Mouse (Mus musculus) limb, embryonic 12.5 days (tissue): ENCODE data around the gene B9d2. TPM values are rescaled to one million over a fixed set of nuclear protein-coding genes. Genes with fewer than 3 reads are reported as not detected.

ENCODE experiments used
- ATAC-seq: fragments of 200-750 bp; cut with Nextera tagmentation; 2 replicates; pipeline ENCODE4 v1.8.0; 2017; ENCODE audit warnings: low read depth, moderate TSS enrichment; ENCODE audit not compliant: insufficient number of reproducible peaks, insufficient read depth, low FRiP score, low TSS enrichment
- H3K27ac ChIP-seq: fragments of 300-500 bp; sonication (generic); 2 replicates; pipeline ENCODE4 v1.5.1; 2016; ENCODE audit warnings: mild to moderate bottlenecking, moderate library complexity
- H3K27me3 ChIP-seq: fragments of 300-500 bp; sonication (generic); 2 replicates; pipeline ENCODE4 v1.6.1; 2016; ENCODE audit warnings: mild to moderate bottlenecking, moderate library complexity
- H3K36me3 ChIP-seq: fragments of 300-500 bp; sonication (generic); 2 replicates; pipeline ENCODE4 v1.6.1; 2016; ENCODE audit warnings: mild to moderate bottlenecking, moderate library complexity
- H3K4me1 ChIP-seq: fragments of 300-500 bp; sonication (generic); replicated peaks from 2 replicates; pipeline ENCODE4 v1.6.1; 2016
- H3K4me2 ChIP-seq: fragments of 300-500 bp; sonication (generic); 2 replicates; pipeline ENCODE4 v1.6.1; 2016; ENCODE audit warnings: mild to moderate bottlenecking, moderate library complexity
- H3K4me3 ChIP-seq: fragments of 300-500 bp; sonication (generic); replicated peaks from 2 replicates; pipeline ENCODE4 v1.5.1; 2016; ENCODE audit warnings: mild to moderate bottlenecking
- H3K9ac ChIP-seq: fragments of 300-500 bp; sonication (generic); replicated peaks from 2 replicates; pipeline ENCODE4 v1.6.1; 2016; ENCODE audit warnings: mild to moderate bottlenecking, moderate library complexity
- H3K9me3 ChIP-seq: fragments of 300-500 bp; sonication (generic); 2 replicates; pipeline ENCODE4 v1.6.1; 2016; ENCODE audit warnings: mild to moderate bottlenecking, moderate library complexity
- WGBS: fragments of 180-500 bp; shearing (Covaris S2); methylation state at CpG from one replicate; pipeline ENCODE4 v1.1.7; 2016; 5-methylcytosine and 5-hydroxymethylcytosine counted together
- polyA plus RNA-seq: library from polyadenylated mRNA; unstranded; fragments of >200 nt; fragmentation: Nextera tagmentation; extraction: Ambion mirVana; gene quantifications from 2 replicates; pipeline ENCODE4 v1.2.1, GENCODE M21; 2016

The B9d2 gene
- polyA plus RNA-seq, 1 experiment from 2014 or later: 30.5 TPM

DNA sequence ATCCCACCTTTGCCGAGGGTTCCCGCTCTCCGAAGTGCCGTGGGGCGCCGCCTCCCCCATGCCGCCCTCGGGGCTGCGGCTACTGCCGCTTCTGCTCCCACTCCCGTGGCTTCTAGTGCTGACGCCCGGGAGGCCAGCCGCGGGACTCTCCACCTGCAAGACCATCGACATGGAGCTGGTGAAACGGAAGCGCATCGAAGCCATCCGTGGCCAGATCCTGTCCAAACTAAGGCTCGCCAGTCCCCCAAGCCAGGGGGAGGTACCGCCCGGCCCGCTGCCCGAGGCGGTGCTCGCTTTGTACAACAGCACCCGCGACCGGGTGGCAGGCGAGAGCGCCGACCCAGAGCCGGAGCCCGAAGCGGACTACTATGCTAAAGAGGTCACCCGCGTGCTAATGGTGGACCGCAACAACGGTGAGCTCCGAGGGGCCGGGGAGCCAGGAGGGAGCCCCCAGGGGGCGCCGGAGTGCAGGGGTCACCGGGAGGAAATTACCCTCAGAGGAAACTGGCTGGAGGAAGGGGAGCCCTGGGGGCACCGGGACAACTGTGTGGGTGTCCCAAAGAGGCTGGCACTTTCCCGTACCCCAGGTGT is 7.3 kb downstream of the B9d2 start:
- peaks cover 36% of the 10 kb centered on the region for H3K4me1 ChIP-seq
- peak overlapping the region; percentile 63 for H3K9ac ChIP-seq
- H3K4me2 ChIP-seq: peak overlapping the region; percentile 87
- peak overlapping the region; percentile 67 for H3K4me3 ChIP-seq
- peak overlapping the region; percentile 23; the same call in 1 of the 2 replicates for H3K27ac ChIP-seq
- ATAC-seq: no peak
- peaks cover 72% of the 10 kb centered on the region for H3K27me3 ChIP-seq
- under 1% methylated on average over 47 of the region's 47 CpGs for WGBS
- H3K36me3 ChIP-seq: no peaks in the 10 kb centered on the region
- H3K9me3 ChIP-seq: no peaks in the 10 kb centered on the region; the same call in 1 of the 2 replicates

GRCm38 (mm10) chr7:25688810-25689586 is 8.4 kb downstream of the B9d2 start:
- H3K9me3 ChIP-seq: no peaks in the 10 kb centered on the region; the same call in 1 of the 2 replicates
- peak overlapping the region; percentile 87 for H3K4me2 ChIP-seq
- ATAC-seq: no peak
- H3K27me3 ChIP-seq: peaks cover 72% of the 10 kb centered on the region
- H3K27ac ChIP-seq: no peak overlapping the region
- H3K4me3 ChIP-seq: peak overlapping the region; percentile 67
- H3K9ac ChIP-seq: peak overlapping the region; percentile 50
- peaks cover 36% of the 10 kb centered on the region for H3K4me1 ChIP-seq
- under 1% methylated on average over 52 of the region's 52 CpGs for WGBS
- H3K36me3 ChIP-seq: no peaks in the 10 kb centered on the region

DNA sequence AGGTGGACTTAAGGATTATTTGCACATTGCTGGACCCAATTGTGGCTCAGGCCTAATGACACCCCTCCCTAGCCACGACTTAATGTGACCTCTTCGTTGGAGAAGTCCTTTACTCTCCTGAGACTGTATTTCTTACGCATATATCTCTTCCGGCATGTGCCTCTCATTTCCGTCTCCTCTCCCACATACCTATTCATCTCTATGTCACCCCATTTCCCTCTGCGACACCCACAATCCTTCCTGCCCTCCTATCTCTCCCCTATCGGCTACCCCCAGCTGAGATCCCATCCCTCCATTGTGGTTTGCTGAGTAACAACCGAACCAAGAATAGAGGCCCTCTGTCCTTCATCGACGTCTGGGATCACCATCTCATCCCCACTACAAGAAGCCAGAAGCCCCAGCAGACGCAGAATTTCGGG is 9.0 kb downstream of the B9d2 start:
- H3K4me3 ChIP-seq: peak overlapping the region; percentile 67
- no peak overlapping the region for H3K27ac ChIP-seq
- H3K9me3 ChIP-seq: no peaks in the 10 kb centered on the region; the same call in 1 of the 2 replicates
- no peaks in the 10 kb centered on the region for H3K36me3 ChIP-seq
- 11% methylated on average over 12 of the region's 12 CpGs for WGBS
- H3K4me1 ChIP-seq: peaks cover 36% of the 10 kb centered on the region
- H3K4me2 ChIP-seq: peak overlapping the region; percentile 87
- no peak overlapping the region for H3K9ac ChIP-seq
- ATAC-seq: no peak
- H3K27me3 ChIP-seq: peaks cover 72% of the 10 kb centered on the region

GRCm38 (mm10) chr7:25690051-25690450 is 9.5 kb downstream of the B9d2 start:
- 33% methylated on average over 5 of the region's 5 CpGs for WGBS
- Histone ChIP-seq H3K9me3 (no peaks in the 10 kb centered on the region; the same call in 1 of the 2 replicates), H3K9ac (no peak overlapping the region), H3K4me1 (peaks cover 36% of the 10 kb centered on the region), H3K27me3 (peaks cover 67% of the 10 kb centered on the region), H3K4me3 (no peak overlapping the region), H3K4me2 (peak overlapping the region; percentile 87), H3K27ac (no peak overlapping the region), H3K36me3 (no peaks in the 10 kb centered on the region)
- no peak for ATAC-seq

- Histone ChIP-seq H3K36me3 (no peaks in the 10 kb centered on the region), H3K27ac (no peak overlapping the region), H3K4me2 (no peak overlapping the region), H3K4me1 (peaks cover 4% of the 10 kb centered on the region), H3K4me3 (no peak overlapping the region), H3K9ac (no peak overlapping the region), H3K9me3 (no peaks in the 10 kb centered on the region; the same call in 1 of the 2 replicates), H3K27me3 (peaks cover 27% of the 10 kb centered on the region)
- 74% methylated on average over 8 of the region's 8 CpGs for WGBS
- no peak for ATAC-seq
Observed at GRCm38 (mm10) chr7:25694104-25694503, 13.5 kb downstream of the B9d2 start.

- 62% methylated on average over 13 of the region's 13 CpGs for WGBS
- H3K9ac ChIP-seq: no peak overlapping the region
- no peak overlapping the region for H3K4me2 ChIP-seq
- H3K4me3 ChIP-seq: no peak overlapping the region
- no peak for ATAC-seq
- H3K27me3 ChIP-seq: peaks cover 15% of the 10 kb centered on the region
- no peaks in the 10 kb centered on the region for H3K36me3 ChIP-seq
- H3K4me1 ChIP-seq: peaks cover 5% of the 10 kb centered on the region; the same call in 1 of the 2 replicates
- H3K9me3 ChIP-seq: peaks cover 17% of the 10 kb centered on the region; the same call in 1 of the 2 replicates
- H3K27ac ChIP-seq: no peak overlapping the region
Observed at GRCm38 (mm10) chr7:25699851-25700250, 19.3 kb downstream of the B9d2 start.

DNA sequence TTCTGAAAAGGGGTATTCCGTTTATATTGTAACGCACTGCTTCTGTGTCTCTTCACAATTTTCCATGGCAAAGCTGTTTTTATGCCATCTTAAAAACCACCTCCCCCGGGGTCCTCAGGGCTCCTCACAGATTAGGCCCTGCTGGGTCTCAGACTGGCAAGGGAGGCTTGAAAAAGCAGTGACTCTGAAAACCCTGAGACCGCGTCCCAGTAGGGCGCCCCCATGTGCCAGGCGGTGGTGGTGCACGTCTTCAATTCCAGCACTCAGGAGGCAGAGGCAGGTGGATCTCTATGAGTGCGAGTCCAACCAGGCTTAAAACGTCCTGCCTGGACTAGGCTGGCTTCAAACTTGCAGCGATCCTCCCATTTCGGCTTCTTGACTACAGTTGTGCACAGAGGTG is 20.2 kb downstream of the B9d2 start:
- H3K27me3 ChIP-seq: peaks cover 20% of the 10 kb centered on the region
- no peak overlapping the region for H3K4me3 ChIP-seq
- H3K4me1 ChIP-seq: peaks cover 9% of the 10 kb centered on the region; the same call in 1 of the 2 replicates
- 77% methylated on average over 12 of the region's 12 CpGs for whole genome bisulfite sequencing
- peaks cover 17% of the 10 kb centered on the region; the same call in 1 of the 2 replicates for H3K9me3 ChIP-seq
- no peak overlapping the region for H3K9ac ChIP-seq
- no peaks in the 10 kb centered on the region for H3K36me3 ChIP-seq
- H3K27ac ChIP-seq: no peak overlapping the region
- no peak for ATAC-seq
- no peak overlapping the region for H3K4me2 ChIP-seq

- Histone ChIP-seq H3K9me3 (peaks cover 17% of the 10 kb centered on the region; the same call in 1 of the 2 replicates), H3K4me3 (no peak overlapping the region), H3K9ac (no peak overlapping the region), H3K27me3 (peaks cover 20% of the 10 kb centered on the region), H3K4me1 (peaks cover 16% of the 10 kb centered on the region; the same call in 1 of the 2 replicates), H3K27ac (no peak overlapping the region), H3K36me3 (no peaks in the 10 kb centered on the region), H3K4me2 (no peak overlapping the region)
- ATAC-seq: no peak
- WGBS: 94% methylated on average over 2 of the region's 2 CpGs
Observed at GRCm38 (mm10) chr7:25702350-25702749, 21.8 kb downstream of the B9d2 start.

DNA sequence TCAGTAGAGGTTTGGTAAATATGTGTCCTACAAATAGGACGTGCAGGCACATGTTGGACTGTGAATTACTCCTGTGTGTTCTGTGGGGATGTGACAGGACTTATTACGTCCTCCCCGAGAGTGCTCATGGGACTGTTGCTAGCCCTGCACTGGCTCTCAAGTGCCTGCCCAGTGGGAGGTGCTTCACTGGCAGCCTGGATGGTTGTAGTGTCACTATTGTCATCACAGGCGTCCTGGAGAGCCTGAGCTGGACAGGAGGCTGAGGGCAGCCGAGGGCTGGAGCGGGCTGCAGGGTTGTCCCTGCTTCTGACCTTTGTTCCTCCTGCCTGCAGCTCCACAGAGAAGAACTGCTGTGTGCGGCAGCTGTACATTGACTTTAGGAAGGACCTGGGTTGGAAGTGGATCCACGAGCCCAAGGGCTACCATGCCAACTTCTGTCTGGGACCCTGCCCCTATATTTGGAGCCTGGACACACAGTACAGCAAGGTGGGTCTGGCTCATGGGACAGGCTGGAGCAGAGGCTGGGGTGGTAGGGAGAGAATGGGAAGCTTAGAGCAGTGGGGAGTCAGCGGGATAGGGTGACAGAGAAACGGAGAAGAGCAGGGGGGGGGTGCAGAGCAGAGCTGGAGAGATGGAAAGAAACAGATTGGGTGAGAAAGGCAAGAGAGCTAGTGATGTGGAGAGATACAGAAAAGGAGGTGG is 23.4 kb downstream of the B9d2 start:
- Histone ChIP-seq H3K9me3 (peaks cover 17% of the 10 kb centered on the region; the same call in 1 of the 2 replicates), H3K27me3 (peaks cover 20% of the 10 kb centered on the region), H3K36me3 (no peaks in the 10 kb centered on the region), H3K9ac (peak overlapping the region; percentile 35; the same call in 1 of the 2 replicates), H3K4me1 (peaks cover 27% of the 10 kb centered on the region), H3K4me3 (no peak overlapping the region), H3K4me2 (no peak overlapping the region), H3K27ac (no peak overlapping the region)
- 28% methylated on average over 10 of the region's 10 CpGs for WGBS
- ATAC-seq: no peak

DNA sequence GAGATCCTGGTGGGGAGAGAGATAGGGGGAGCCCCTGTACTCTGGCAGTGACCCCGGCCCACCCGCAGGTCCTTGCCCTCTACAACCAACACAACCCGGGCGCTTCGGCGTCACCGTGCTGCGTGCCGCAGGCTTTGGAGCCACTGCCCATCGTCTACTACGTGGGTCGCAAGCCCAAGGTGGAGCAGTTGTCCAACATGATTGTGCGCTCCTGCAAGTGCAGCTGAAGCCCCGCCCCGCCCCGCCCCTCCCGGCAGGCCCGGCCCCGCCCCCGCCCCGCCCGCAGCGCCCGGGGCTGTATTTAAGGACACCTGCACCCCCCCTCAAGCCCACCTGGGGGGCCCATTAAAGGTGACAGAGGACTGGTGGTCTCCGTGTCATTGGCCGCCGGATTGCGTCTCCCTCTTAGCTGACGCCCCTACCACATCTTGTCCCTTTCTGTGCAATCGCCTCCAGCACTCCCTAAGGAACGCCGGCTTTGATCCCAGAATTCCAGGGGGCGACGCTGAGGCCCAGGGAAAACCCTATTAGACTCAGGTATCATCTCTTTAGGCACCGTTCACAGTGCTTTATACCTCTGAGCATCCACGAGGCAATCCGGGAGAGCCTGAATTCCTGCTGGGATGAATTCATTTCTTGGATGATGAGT is 24.3 kb downstream of the B9d2 start:
- 4% methylated on average over 28 of the region's 37 CpGs for WGBS
- peaks cover 29% of the 10 kb centered on the region for H3K4me1 ChIP-seq
- H3K4me2 ChIP-seq: peak overlapping the region; percentile 66
- H3K4me3 ChIP-seq: peak overlapping the region; percentile 37
- no peaks in the 10 kb centered on the region for H3K36me3 ChIP-seq
- peaks cover 17% of the 10 kb centered on the region; the same call in 1 of the 2 replicates for H3K9me3 ChIP-seq
- no peak overlapping the region for H3K27ac ChIP-seq
- ATAC-seq: no peak
- peak overlapping the region; percentile 27; the same call in 1 of the 2 replicates for H3K9ac ChIP-seq
- H3K27me3 ChIP-seq: peaks cover 20% of the 10 kb centered on the region
